Mouse (Mus musculus) cortical plate, adult 2 months (tissue): ENCODE data around the gene Tcf7.

Experiments used
- CTCF ChIP-seq: fragments of 200-500 bp; IDR thresholded peaks from 2 replicates; pipeline ENCODE4 v1.5.1; 2011; ENCODE audit warnings: mild to moderate bottlenecking, control low read depth, low read length; ENCODE audit not compliant: insufficient read depth; ENCODE audit errors: extremely low read depth
- POLR2A ChIP-seq: fragments of 200-500 bp; IDR thresholded peaks from 2 replicates; pipeline ENCODE4 v1.6.1; 2011; ENCODE audit warnings: mild to moderate bottlenecking, low read length, control low read depth; ENCODE audit not compliant: insufficient read depth; ENCODE audit errors: extremely low read depth

GRCm38 (mm10) chr11:52227053-52227452 lies 55.8 kb downstream of the Tcf7 start:
- TF ChIP-seq CTCF (no peak), POLR2A (no peak)
